Mouse (Mus musculus): ENCODE measurements around the gene Tbc1d10c. TPM values are rescaled to one million over a fixed set of nuclear protein-coding genes. Genes with fewer than 3 reads are reported as not detected.

Gene Tbc1d10c
- polyA plus RNA-seq, 1 experiment from 2014 or later, result 1.5 TPM

DNA sequence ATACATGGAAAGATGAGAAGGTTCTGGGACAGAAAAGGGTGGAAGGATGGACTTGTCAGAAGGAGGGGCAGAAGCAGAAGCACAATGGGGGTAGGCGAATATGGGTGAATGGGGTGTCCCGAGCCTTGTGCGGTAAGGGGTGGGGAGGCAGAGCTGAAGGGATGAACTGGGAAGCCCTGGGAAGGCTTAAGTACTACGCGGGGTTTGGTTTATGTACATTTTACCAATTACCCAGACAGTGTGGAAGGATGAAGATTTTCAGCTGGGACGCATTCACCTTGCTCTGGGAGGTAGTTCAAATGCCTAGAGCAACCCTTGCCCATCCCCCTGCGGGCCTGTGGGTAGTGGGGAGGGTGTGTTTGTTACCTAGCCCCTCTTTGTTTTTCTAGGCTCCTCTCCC, 11.1 kb upstream of the Tbc1d10c start:
- WGBS, result 28% methylated on average over 7 of the region's 7 CpGs
- no peak for ATAC-seq (ENCODE audit: insufficient number of reproducible peaks, low FRiP score)
- H3K36me3 ChIP-seq, result peaks cover 32% of the 10 kb centered on the region

DNA sequence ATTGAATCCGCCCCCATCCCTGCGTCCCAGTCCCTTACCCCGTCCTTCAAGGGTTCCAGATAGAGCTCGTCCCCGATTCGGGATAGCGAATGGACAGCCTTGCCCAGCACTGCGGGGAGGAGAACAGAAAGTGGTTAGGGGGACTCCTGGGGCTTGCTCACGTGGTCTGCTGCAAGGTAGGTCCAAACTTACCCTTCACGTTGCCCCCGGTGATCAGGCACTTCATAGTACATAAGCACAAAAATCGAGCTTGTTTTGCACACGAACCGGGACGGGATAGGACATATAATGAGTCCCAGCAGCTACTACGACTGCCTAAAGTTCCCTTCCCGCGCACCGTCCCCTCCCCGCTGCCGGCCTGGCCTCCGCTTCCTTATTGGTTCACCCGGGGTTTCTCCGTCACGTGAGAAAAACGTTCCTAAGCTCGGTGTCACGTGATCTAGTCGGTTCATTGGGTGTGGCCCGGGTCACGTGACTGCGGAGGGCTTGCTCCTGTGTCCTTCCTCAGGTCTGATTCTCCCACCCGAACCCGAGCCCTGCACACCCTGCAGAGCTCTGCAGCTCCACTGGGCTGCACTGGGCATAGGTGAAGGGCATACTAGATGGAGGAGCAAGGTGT, 10.3 kb upstream of the Tbc1d10c start, which contains the start of gene Rad9a:
Rad9a (minus strand) TSS at position 372 of the 619 bp plus-strand sequence.
- Histone ChIP-seq H3K9ac (peak within 1 kb of the TSS; percentile 94), H3K36me3 (peaks cover 39% of the 10 kb centered on the region), H3K4me3 (peak within 1 kb of the TSS; percentile 83), H3K27me3 (replicated peaks) (peaks cover 12% of the 10 kb centered on the region), H3K4me2 (peak within 1 kb of the TSS; percentile 81), H3K4me1 (replicated peaks) (peaks cover 35% of the 10 kb centered on the region), H3K9me3 (replicated peaks) (no peaks in the 10 kb centered on the region), H3K27ac (ENCODE audit: poor library complexity, severe bottlenecking) (peak within 1 kb of the TSS; percentile 60)
- peak; percentile 86 for ATAC-seq (ENCODE audit: insufficient number of reproducible peaks, low FRiP score)
- under 1% methylated on average over 34 of the region's 34 CpGs for WGBS

More for the DNA sequence above, 11.1 kb upstream of the Tbc1d10c start:
- Histone ChIP-seq H3K27me3 (replicated peaks) (peaks cover 16% of the 10 kb centered on the region), H3K4me2 (peak overlapping the region; percentile 81), H3K4me1 (replicated peaks) (peaks cover 28% of the 10 kb centered on the region), H3K4me3 (peak overlapping the region; percentile 83), H3K27ac (ENCODE audit: poor library complexity, severe bottlenecking) (no peak overlapping the region), H3K9me3 (replicated peaks) (no peaks in the 10 kb centered on the region), H3K9ac (peak overlapping the region; percentile 70)

DNA sequence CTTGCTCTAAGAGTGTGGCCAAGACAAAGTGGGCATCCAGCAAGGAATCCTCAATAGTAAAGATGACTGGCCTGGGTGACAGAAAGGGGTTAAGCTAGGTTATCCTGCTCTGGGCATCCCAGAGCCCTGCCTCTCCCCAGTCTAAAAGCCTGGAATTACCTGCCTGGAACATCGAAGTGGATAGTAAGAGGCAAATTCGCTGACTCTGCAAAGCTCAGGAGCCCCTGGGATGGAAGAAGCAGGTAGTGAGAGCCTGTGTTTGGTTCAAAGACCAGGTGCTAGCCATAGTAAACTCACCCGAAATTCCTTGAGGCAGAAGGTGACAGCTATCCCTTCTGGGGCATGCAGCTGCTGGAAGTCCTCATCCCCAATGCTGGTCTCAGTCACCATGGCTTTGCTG, 6.1 kb upstream of the Tbc1d10c start:
- peaks cover 49% of the 10 kb centered on the region for H3K4me1 ChIP-seq (replicated peaks)
- H3K27ac ChIP-seq (ENCODE audit: poor library complexity, severe bottlenecking), result no peak overlapping the region

DNA sequence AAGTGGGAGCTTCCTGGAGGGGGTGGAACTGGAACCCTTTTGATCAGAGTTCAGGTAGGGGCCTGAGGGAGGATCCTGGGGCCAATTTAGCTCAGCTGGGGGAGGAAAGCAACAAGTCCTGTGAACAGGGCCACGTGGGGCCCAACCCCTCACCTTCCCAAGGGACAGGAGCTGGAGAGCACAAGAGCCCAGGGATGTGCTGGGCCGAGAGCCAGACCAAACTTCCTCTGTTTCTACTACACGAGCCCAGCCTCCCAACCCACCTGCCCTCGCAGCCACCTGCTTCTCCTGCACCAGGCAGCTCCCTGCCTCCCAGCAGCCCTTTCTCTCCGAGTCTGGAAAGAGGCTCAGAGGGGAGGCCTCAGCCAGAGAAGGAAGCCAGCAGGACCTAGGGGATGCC, 5.5 kb upstream of the Tbc1d10c start:
- ATAC-seq (ENCODE audit: insufficient number of reproducible peaks, low FRiP score), result no peak
- H3K9ac ChIP-seq, result peak overlapping the region; percentile 42; the same call in 1 of the 2 replicates
- peaks cover 73% of the 10 kb centered on the region for H3K36me3 ChIP-seq
- H3K27me3 ChIP-seq (replicated peaks), result no peaks in the 10 kb centered on the region
- no peak overlapping the region for H3K4me2 ChIP-seq
- H3K4me1 ChIP-seq (replicated peaks), result peaks cover 45% of the 10 kb centered on the region
- no peak overlapping the region for H3K4me3 ChIP-seq
- WGBS, result 37% methylated on average over 5 of the region's 5 CpGs
- H3K27ac ChIP-seq (ENCODE audit: poor library complexity, severe bottlenecking), result no peak overlapping the region
- no peaks in the 10 kb centered on the region for H3K9me3 ChIP-seq (replicated peaks)

More for the DNA sequence above, 6.1 kb upstream of the Tbc1d10c start:
- Histone ChIP-seq H3K4me2 (no peak overlapping the region), H3K36me3 (peaks cover 73% of the 10 kb centered on the region), H3K9me3 (replicated peaks) (no peaks in the 10 kb centered on the region), H3K9ac (no peak overlapping the region), H3K27me3 (replicated peaks) (no peaks in the 10 kb centered on the region), H3K4me3 (no peak overlapping the region)
- WGBS, result 62% methylated on average over 3 of the region's 3 CpGs
- ATAC-seq (ENCODE audit: insufficient number of reproducible peaks, low FRiP score), result no peak

DNA sequence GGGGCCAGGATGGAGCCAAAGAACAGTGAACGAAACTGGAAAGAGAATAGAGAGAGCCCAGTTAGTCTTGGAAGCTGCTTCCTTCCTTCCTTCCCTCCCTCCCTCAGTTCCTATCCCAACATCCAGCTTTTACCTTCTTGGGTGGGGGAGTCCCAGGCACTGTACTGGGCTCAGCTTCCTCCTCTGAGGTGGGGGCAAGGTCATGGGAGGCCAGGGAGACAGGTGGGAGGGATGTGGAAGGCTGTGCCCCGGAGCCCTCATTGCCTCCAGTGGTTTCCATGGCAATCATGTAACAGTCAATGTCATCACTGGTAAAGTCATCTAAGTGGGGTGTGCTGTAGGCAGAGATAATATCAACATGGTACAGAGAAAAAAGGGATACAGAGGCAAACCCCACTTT, 5.0 kb upstream of the Tbc1d10c start:
- H3K4me1 ChIP-seq (replicated peaks), result peaks cover 50% of the 10 kb centered on the region
- 60% methylated on average over 2 of the region's 2 CpGs for WGBS
- no peak overlapping the region for H3K4me2 ChIP-seq
- no peak overlapping the region for H3K27ac ChIP-seq (ENCODE audit: poor library complexity, severe bottlenecking)
- peaks cover 73% of the 10 kb centered on the region for H3K36me3 ChIP-seq
- no peak overlapping the region for H3K9ac ChIP-seq
- no peak overlapping the region for H3K4me3 ChIP-seq
- no peaks in the 10 kb centered on the region for H3K27me3 ChIP-seq (replicated peaks)
- no peak for ATAC-seq (ENCODE audit: insufficient number of reproducible peaks, low FRiP score)
- no peaks in the 10 kb centered on the region for H3K9me3 ChIP-seq (replicated peaks)

DNA sequence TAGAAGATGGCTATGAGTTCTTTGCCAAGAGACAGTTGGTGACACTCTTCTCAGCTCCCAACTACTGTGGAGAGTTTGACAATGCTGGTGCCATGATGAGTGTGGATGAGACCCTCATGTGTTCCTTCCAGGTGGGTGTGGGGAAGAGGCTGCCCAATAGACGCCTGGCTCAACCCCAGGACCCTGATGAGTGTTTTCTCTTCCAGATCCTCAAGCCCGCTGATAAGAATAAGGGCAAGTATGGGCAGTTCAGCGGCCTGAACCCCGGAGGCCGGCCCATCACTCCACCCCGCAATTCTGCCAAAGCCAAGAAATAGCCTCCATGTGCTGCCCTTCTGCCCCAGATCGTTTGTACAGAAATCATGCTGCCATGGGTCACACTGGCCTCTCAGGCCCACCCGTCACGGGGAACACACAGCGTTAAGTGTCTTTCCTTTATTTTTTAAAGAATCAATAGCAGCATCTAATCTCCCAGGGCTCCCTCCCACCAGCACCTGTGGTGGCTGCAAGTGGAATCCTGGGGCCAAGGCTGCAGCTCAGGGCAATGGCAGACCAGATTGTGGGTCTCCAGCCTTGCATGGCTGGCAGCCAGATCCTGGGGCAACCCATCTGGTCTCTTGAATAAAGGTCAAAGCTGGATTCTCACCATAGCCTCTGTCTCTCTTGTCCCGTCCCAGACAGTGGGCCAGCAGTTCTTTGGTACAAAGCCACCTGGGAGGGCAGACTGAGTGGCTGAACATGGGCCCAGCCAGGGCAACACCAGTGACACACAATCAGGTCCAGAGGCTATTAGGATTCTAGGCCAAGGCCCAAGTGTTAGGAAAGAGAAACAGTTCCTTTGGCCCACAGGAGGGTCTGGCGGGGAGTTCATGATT, 3.9 kb upstream of the Tbc1d10c start:
- H3K4me3 ChIP-seq, result no peak overlapping the region
- no peaks in the 10 kb centered on the region for H3K9me3 ChIP-seq (replicated peaks)
- 71% methylated on average over 12 of the region's 12 CpGs for WGBS
- no peaks in the 10 kb centered on the region for H3K27me3 ChIP-seq (replicated peaks)
- H3K9ac ChIP-seq, result 0 out of 2 replicates have a peak overlapping the region, but pooled peaks have one; percentile 14
- H3K4me1 ChIP-seq (replicated peaks), result peaks cover 45% of the 10 kb centered on the region
- H3K4me2 ChIP-seq, result no peak overlapping the region
- no peak for ATAC-seq (ENCODE audit: insufficient number of reproducible peaks, low FRiP score)
- peaks cover 67% of the 10 kb centered on the region for H3K36me3 ChIP-seq
- H3K27ac ChIP-seq (ENCODE audit: poor library complexity, severe bottlenecking), result no peak overlapping the region

DNA sequence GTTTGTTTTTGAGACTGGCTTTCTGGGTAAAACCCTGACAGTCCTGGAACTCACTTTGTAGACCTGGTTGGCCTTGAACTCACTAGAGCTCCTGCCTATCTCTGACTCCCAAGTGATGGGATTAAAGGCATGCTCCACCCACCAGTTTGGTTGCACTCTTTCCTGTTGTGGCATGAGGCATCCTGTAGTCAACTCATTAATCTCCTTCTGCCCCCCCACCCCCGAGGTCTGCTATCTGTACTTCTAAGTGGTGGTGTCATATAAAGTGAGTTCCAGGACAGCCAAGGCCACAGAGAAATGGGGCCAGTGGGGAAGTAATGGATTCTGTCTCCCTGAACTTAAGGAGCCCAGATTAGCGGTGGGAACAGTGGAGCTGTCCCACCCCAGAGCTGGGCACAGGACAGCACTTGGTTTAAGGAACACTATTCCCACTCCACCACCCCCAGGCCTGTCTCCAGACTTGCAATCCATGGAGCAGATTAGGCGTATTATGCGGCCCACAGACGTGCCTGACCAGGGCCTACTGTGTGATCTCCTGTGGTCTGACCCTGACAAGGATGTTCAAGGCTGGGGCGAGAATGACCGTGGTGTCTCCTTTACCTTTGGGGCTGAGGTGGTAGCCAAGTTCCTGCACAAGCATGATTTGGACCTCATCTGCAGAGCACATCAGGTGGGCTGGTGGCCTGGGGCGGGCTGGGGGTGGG, 3.1 kb upstream of the Tbc1d10c start:
- no peak overlapping the region for H3K4me3 ChIP-seq
- H3K4me1 ChIP-seq (replicated peaks), result peaks cover 42% of the 10 kb centered on the region
- H3K27me3 ChIP-seq (replicated peaks), result no peaks in the 10 kb centered on the region
- 73% methylated on average over 8 of the region's 8 CpGs for WGBS
- ATAC-seq (ENCODE audit: insufficient number of reproducible peaks, low FRiP score), result no peak
- no peaks in the 10 kb centered on the region for H3K9me3 ChIP-seq (replicated peaks)
- H3K27ac ChIP-seq (ENCODE audit: poor library complexity, severe bottlenecking), result no peak overlapping the region
- H3K4me2 ChIP-seq, result 0 out of 2 replicates have a peak overlapping the region, but pooled peaks have one; percentile 86
- H3K9ac ChIP-seq, result peak overlapping the region; percentile 92; the same call in 1 of the 2 replicates
- H3K36me3 ChIP-seq, result peaks cover 60% of the 10 kb centered on the region

DNA sequence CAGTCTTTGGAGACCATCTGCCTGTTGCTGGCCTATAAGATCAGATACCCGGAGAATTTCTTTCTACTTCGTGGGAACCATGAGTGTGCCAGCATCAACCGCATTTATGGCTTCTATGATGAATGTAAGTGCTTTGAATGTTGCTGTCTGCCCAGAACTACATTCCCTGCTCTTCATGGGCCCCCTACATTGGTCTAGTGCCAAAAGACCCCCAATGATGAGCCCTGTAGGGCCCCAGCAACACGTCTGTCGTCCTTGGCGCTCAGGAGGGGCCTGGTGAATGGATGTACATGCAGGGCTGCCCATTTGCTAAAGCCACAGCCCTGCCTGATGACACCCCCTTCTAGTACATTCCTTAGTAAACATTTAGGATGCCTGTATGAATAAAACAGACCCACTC, 2.0 kb upstream of the Tbc1d10c start:
- H3K4me1 ChIP-seq (replicated peaks), result peaks cover 43% of the 10 kb centered on the region
- H3K4me3 ChIP-seq, result peak overlapping the region; percentile 74
- 54% methylated on average over 6 of the region's 6 CpGs for WGBS
- H3K9ac ChIP-seq, result peak overlapping the region; percentile 92
- peaks cover 50% of the 10 kb centered on the region for H3K36me3 ChIP-seq
- H3K4me2 ChIP-seq, result peak overlapping the region; percentile 86
- no peaks in the 10 kb centered on the region for H3K9me3 ChIP-seq (replicated peaks)
- H3K27ac ChIP-seq (ENCODE audit: poor library complexity, severe bottlenecking), result peak overlapping the region; percentile 88; the same call in 1 of the 2 replicates
- no peak for ATAC-seq (ENCODE audit: insufficient number of reproducible peaks, low FRiP score)
- no peaks in the 10 kb centered on the region for H3K27me3 ChIP-seq (replicated peaks)

DNA sequence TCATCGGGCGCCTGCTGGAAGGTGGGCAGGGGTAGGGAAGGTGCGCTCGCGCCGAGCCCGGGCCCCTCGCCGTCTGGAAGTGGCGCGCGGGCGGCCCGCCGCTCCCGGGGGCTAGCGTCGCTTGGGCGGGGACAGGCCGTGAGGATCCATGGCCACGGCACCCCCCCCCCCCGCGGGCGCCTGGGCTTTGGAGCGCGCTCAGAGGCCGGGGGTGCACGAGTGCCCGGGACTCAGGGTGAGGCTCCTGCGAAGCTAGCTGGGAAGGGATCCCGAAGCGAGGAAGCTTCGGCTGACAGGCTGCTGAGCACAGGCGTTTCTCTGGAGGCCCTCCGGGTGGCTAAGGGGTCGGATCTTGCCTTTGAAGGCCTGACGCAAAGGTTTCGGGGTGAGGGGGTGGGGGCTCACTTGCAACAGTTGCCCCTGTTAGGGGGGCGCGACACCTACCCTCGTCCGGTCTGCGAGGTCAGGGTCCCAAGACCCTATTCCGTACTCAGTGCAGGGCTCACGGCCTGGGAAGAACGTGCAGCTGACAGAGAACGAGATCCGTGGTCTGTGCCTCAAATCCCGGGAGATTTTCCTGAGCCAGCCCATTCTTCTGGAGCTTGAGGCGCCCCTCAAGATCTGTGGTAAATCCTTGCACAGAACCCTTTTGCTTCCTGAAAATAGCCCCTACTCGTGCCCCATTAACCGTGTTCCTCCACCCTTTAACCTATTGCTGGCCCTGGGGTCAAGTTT, 1.3 kb upstream of the Tbc1d10c start:
- H3K9me3 ChIP-seq (replicated peaks), result no peaks in the 10 kb centered on the region
- peak overlapping the region; percentile 86 for H3K4me2 ChIP-seq
- H3K36me3 ChIP-seq, result peaks cover 44% of the 10 kb centered on the region
- H3K4me1 ChIP-seq (replicated peaks), result peaks cover 50% of the 10 kb centered on the region
- under 1% methylated on average over 51 of the region's 52 CpGs for WGBS
- peak overlapping the region; percentile 74 for H3K4me3 ChIP-seq
- H3K9ac ChIP-seq, result peak overlapping the region; percentile 92
- no peaks in the 10 kb centered on the region for H3K27me3 ChIP-seq (replicated peaks)
- peak overlapping the region; percentile 88 for H3K27ac ChIP-seq (ENCODE audit: poor library complexity, severe bottlenecking)
- peak; percentile 69 for ATAC-seq (ENCODE audit: insufficient number of reproducible peaks, low FRiP score)

DNA sequence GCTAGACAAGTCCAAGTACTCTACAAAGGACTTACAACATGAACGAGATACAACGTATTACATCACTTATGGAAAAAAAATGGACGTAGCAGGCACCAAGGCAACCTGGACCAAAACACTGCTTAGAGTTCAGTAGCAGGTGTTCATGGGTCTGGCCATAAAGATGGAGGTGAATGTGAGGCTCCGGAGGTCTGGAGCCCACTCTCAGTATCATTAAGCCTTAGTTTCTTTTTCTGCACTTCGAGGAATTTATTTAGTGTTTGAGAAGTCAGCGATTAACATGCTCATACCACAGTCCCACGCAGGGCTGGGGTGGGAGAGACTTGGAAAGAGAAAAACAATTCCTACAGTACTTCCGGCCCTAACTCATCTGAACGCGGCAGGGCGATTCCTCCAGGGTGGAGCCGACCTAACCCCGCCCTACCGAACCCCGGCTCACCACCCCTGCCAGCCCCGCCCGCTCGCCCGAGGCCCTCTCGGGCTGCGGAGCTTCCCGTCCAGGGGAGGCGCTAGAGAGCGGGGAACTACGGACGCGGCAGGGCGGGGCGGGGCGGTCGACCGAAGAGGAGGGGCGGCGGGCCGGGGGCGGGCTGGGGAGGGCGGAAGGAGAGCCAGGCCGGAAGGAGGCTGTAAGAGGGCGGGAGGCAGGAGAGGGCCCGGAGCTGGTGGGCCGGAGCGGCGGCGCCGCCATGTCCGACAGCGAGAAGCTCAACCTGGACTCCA, 605 bp upstream of the Tbc1d10c start, which contains the start of gene Ppp1ca:
Ppp1ca (plus strand) TSS at position 538 of the 723 bp plus-strand sequence.
- 6% methylated on average over 36 of the region's 47 CpGs for WGBS
- Histone ChIP-seq H3K9ac (peak within 1 kb of the TSS; percentile 92), H3K27me3 (replicated peaks) (no peaks in the 10 kb centered on the region), H3K4me3 (peak within 1 kb of the TSS; percentile 74), H3K9me3 (replicated peaks) (no peaks in the 10 kb centered on the region), H3K4me2 (peak within 1 kb of the TSS; percentile 86), H3K36me3 (peaks cover 36% of the 10 kb centered on the region), H3K27ac (ENCODE audit: poor library complexity, severe bottlenecking) (peak within 1 kb of the TSS; percentile 88), H3K4me1 (replicated peaks) (peaks cover 53% of the 10 kb centered on the region)
- ATAC-seq (ENCODE audit: insufficient number of reproducible peaks, low FRiP score), result peak; percentile 93

Data from heart, embryonic 12.5 days (tissue).